Mouse (Mus musculus) cerebellum, adult 2 months (tissue): Measurements from ENCODE around the gene Aldh6a1.

ENCODE experiments used
- CTCF ChIP-seq: fragments of 200-500 bp; IDR thresholded peaks from 2 replicates; pipeline ENCODE4 v1.5.1; 2011; ENCODE audit warnings: low read depth, mild to moderate bottlenecking, control low read depth, low read length, moderate library complexity, borderline replicate concordance; ENCODE audit not compliant: insufficient read depth
- POLR2A ChIP-seq: fragments of 200-500 bp; IDR thresholded peaks from 2 replicates; pipeline ENCODE4 v1.6.1; 2011; ENCODE audit warnings: low read length, control low read depth, borderline replicate concordance; ENCODE audit not compliant: insufficient read depth

GRCm38 (mm10) chr12:84438697-84439096 is 12.1 kb downstream of the Aldh6a1 start:
- TF ChIP-seq CTCF (no peak), POLR2A (no peak)
